Mouse (Mus musculus) hindbrain, embryonic 11.5 days (tissue): ENCODE results near the gene Erfe. TPM values are rescaled to one million over a fixed set of nuclear protein-coding genes. Genes with fewer than 3 reads are reported as not detected.

Source experiments
- ATAC-seq: fragments of 200-750 bp; cut with Nextera tagmentation; 2 replicates; pipeline ENCODE4 v1.8.0; 2017; ENCODE audit warnings: mild to moderate bottlenecking, moderate TSS enrichment, moderate library complexity; ENCODE audit not compliant: low FRiP score
- DNase-seq: peaks from one replicate; pipeline ENCODE4 v3.0.0-alpha.2; 2015; ENCODE audit warnings: low spot score
- H3K27ac ChIP-seq: fragments of 300-500 bp; sonication (generic); 2 replicates; pipeline ENCODE4 v1.5.1; 2014; ENCODE audit warnings: mild to moderate bottlenecking, low read depth, low read length
- H3K27me3 ChIP-seq: fragments of 300-500 bp; sonication (generic); 2 replicates; pipeline ENCODE4 v1.6.1; 2014; ENCODE audit warnings: mild to moderate bottlenecking, low read length, moderate library complexity, mixed read lengths; ENCODE audit not compliant: control insufficient read depth, insufficient read depth
- H3K36me3 ChIP-seq: fragments of 300-500 bp; sonication (generic); 2 replicates; pipeline ENCODE4 v1.6.1; 2014; ENCODE audit warnings: mild to moderate bottlenecking, low read length, moderate library complexity, mixed read lengths; ENCODE audit not compliant: control insufficient read depth, insufficient read depth
- H3K4me1 ChIP-seq: fragments of 300-500 bp; sonication (generic); replicated peaks from 2 replicates; pipeline ENCODE4 v1.6.1; 2014; ENCODE audit warnings: low read length, mixed read lengths; ENCODE audit not compliant: control insufficient read depth, insufficient read depth
- H3K4me2 ChIP-seq: fragments of 300-500 bp; sonication (generic); replicated peaks from 2 replicates; pipeline ENCODE4 v1.6.1; 2014; ENCODE audit warnings: mild to moderate bottlenecking, low read depth, low read length
- H3K4me3 ChIP-seq: fragments of 300-500 bp; sonication (generic); 2 replicates; pipeline ENCODE4 v1.5.1; 2014; ENCODE audit warnings: low read depth, low read length
- H3K9ac ChIP-seq: fragments of 300-500 bp; sonication (generic); 2 replicates; pipeline ENCODE4 v1.6.1; 2014; ENCODE audit warnings: low read depth, low read length
- H3K9me3 ChIP-seq: fragments of 300-500 bp; sonication (generic); 2 replicates; pipeline ENCODE4 v1.6.1; 2016; ENCODE audit warnings: low read length; ENCODE audit not compliant: control insufficient read depth
- WGBS: fragments of 180-500 bp; shearing (Covaris S2); extraction: QIAGEN DNeasy Blood & Tissue Kit; methylation state at CpG from one replicate; pipeline ENCODE4 v1.1.7; 2014; 5-methylcytosine and 5-hydroxymethylcytosine counted together
- polyA plus RNA-seq: library from polyadenylated mRNA; unstranded; fragments of >200 nt; fragmentation: Nextera tagmentation; extraction: Ambion mirVana; gene quantifications from 2 replicates; pipeline ENCODE4 v1.2.1, GENCODE M21; 2014

Gene Erfe
- polyA plus RNA-seq, 1 experiment from 2014 or later: 0.68 TPM

DNA sequence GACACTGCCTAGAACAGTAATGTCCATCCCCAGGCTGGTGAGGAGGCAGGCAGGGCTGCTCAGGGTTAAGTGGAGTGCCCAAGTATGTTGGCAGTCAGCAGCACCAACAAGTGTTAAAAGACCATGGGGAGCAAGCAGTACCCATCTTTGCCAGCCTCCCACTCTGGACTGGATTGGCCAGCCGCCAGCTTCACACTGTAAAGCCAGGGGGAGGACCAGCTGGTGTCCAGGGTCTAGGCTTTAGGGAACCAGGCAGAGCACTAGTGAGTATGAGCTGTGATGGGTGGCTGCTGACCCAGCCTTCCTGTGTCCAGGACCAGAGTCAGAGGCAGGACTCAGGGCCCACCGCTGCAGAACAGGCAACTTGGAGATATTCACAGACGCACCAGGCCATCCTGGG, 22.2 kb upstream of the Erfe start:
- Histone ChIP-seq H3K27me3 (peaks cover 40% of the 10 kb centered on the region), H3K9ac (no peak overlapping the region), H3K4me1 (peaks cover 10% of the 10 kb centered on the region), H3K4me2 (no peak overlapping the region), H3K4me3 (no peak overlapping the region), H3K9me3 (no peaks in the 10 kb centered on the region), H3K27ac (no peak overlapping the region), H3K36me3 (no peaks in the 10 kb centered on the region)
- ATAC-seq (no peak), DNase-seq (no peak)
- 77% methylated on average over 3 of the region's 3 CpGs for WGBS

DNA sequence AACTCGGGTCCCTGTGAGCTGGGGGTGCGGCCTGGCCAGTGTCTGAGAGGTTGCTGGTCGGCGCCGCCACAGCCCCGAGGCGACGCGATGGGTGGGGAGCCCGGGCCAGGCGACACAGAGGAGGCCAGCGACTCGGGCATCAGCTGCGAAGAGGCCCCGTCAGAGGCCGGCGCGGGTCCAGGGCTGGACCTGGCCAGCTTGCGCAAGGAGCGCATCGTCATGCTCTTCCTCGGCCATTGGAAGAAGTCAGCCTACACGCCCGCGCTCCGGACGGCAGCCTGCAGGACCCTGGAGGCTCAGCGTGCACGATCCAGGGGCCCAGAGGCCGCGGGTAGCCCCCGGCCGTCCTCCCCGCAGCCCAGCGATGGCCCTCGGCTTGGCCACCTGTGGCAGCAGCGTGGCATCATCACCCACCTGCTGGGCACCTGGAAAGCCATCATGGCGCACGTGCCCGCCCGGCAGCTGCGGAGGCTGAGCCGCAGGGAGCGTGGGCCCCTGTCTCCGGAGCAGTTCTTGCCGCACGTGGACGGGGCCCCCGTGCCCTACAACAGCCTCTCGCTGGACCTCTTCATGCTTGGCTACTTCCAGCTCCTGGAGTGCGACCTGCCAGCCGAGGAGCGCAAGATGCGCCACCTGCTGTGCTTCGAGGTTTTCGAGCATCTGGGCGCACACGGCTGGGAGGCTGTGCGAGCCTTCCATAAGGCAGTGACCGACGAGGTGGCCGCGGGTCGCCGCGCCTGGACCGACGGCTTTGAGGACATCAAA, 21.1 kb upstream of the Erfe start:
- no peak overlapping the region for H3K9ac ChIP-seq
- H3K27me3 ChIP-seq: peaks cover 40% of the 10 kb centered on the region
- peaks cover 10% of the 10 kb centered on the region for H3K4me1 ChIP-seq
- DNase-seq (peak; percentile 36), ATAC-seq (peak; percentile 48; the same call in 1 of the 2 replicates)
- no peaks in the 10 kb centered on the region for H3K9me3 ChIP-seq
- H3K27ac ChIP-seq: no peak overlapping the region
- H3K36me3 ChIP-seq: no peaks in the 10 kb centered on the region
- 4% methylated on average over 66 of the region's 68 CpGs for WGBS
- peak overlapping the region; percentile 26 for H3K4me3 ChIP-seq
- peak overlapping the region; percentile 53 for H3K4me2 ChIP-seq

DNA sequence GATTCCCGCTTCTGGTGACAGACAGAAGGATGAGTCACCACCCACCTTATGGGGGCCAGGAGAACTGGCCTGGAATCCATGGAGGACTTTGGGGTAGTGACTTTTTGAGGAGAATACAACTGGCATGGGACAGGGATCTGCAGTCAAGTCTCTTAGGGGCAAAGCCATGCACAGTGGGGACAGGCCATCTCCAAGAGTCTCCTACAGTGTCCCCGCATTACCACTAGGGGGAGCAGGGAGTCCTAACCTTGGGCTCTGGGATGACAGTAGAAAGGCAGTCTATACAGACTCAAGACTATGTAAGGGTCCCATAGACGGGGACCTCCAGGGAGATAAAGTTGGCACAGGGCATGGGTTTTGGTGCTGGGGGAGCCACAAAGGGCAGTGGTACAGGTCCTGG, 19.3 kb upstream of the Erfe start:
- WGBS: 32% methylated on average over 3 of the region's 3 CpGs
- no peak overlapping the region for H3K4me3 ChIP-seq

DNA sequence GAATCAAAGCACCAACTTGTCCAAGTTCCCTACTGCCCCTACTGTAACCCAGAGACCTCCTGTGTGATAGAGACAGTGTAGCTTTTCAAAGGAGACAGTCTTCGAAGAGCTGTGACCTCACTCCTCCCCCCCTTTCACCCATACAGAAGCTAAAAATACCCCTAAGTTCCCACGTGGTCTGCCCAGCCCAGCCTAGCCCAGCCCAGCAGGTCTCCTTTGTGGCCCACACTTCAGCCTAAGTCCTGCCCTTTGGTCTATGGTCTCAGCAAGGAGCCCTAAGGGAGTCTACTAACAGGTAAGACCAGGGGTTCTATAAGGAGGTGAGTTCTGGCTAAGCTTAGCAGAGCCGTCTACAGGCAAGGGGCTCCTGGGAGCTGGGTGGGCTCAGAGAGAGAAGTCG, 15.4 kb upstream of the Erfe start, which contains the start of gene Klhl30:
Gene Klhl30, plus strand, starts transcription at position 176 of the 400 bp plus-strand sequence.
- ATAC-seq (no peak), DNase-seq (no peak)
- Histone ChIP-seq H3K4me2 (no peak within 1 kb of the TSS), H3K4me1 (no peaks in the 10 kb centered on the region), H3K9ac (no peak within 1 kb of the TSS), H3K36me3 (no peaks in the 10 kb centered on the region), H3K4me3 (no peak within 1 kb of the TSS), H3K27ac (no peak within 1 kb of the TSS), H3K9me3 (no peaks in the 10 kb centered on the region), H3K27me3 (peaks cover 10% of the 10 kb centered on the region)
- WGBS: 66% methylated on average over 4 of the region's 4 CpGs

More for the DNA sequence above, 19.3 kb upstream of the Erfe start:
- Histone ChIP-seq H3K9me3 (no peaks in the 10 kb centered on the region), H3K36me3 (no peaks in the 10 kb centered on the region), H3K4me1 (peaks cover 10% of the 10 kb centered on the region), H3K27me3 (peaks cover 40% of the 10 kb centered on the region), H3K27ac (no peak overlapping the region), H3K9ac (no peak overlapping the region), H3K4me2 (no peak overlapping the region)
- ATAC-seq (peak; percentile 49; the same call in 1 of the 2 replicates), DNase-seq (peak; percentile 83)

DNA sequence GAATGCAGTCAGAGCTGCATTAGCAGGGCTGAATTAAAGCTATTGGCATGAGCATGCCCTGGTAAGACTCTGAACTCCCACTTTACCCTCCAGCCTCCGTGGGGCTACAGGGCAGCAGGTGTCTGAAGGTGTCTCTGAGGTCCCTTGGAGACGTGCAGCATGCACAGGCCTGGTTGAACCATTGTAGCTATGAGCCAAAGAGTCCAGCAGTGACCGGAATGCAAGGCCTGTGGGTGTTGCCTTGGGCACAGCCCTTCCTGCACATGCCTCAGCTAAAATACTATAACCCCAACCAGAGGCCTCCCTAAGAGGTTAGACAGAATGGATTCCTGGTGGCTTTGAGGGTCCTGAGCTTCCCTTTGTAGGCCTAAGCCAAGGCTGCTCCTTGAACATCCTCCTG, 15.0 kb upstream of the Erfe start:
- Histone ChIP-seq H3K4me3 (no peak overlapping the region), H3K4me2 (no peak overlapping the region), H3K27ac (no peak overlapping the region), H3K9ac (no peak overlapping the region), H3K27me3 (peaks cover 6% of the 10 kb centered on the region), H3K4me1 (no peaks in the 10 kb centered on the region), H3K36me3 (no peaks in the 10 kb centered on the region), H3K9me3 (no peaks in the 10 kb centered on the region)
- DNase-seq (no peak), ATAC-seq (no peak)
- WGBS: 84% methylated on average over 3 of the region's 3 CpGs

DNA sequence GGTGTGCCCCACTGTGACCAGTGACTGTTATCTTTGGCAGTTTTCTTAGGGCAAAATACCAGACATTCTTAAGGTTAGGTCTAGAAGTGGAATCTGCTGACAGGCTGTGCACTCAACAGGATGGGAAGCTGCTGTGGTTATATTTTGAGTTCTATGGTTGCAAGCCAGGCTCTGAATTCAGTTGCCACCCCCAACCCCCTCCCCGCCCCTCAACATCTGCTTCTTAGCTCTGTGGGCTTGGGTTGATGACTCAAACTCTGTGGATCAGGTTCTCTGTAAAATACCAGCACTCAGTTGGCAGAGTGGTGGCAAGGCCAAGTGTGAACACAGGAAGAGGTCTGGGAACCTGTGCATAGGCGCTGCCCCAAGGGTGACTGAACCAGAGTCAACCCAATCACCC, 14.0 kb upstream of the Erfe start:
- 87% methylated on average over 2 of the region's 2 CpGs for WGBS
- Histone ChIP-seq H3K4me1 (no peaks in the 10 kb centered on the region), H3K4me2 (no peak overlapping the region), H3K9ac (no peak overlapping the region), H3K4me3 (no peak overlapping the region), H3K27ac (no peak overlapping the region), H3K9me3 (no peaks in the 10 kb centered on the region), H3K36me3 (no peaks in the 10 kb centered on the region), H3K27me3 (no peaks in the 10 kb centered on the region)
- DNase-seq: no peak
- ATAC-seq: no peak

DNA sequence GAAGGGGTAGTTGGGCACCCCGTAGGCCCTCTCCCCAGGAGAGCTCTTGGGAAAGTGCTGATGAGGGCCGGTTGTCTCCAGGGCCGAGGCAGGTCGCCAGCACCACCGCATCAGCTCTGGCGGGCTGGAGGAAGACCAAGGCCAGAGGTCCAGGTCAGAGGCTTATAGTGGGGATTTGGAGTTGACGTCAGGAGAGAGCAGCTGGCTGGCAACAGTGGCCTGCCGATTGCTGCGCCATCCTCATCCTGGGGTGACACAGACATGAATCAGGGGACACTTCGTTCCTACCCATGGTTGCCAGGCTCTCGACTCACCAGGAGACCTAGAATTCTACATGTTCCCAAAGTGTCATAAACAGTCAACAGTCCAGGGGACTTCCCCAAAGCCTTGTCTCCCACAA, 10.1 kb upstream of the Erfe start:
- Histone ChIP-seq H3K27ac (no peak overlapping the region), H3K4me2 (no peak overlapping the region), H3K9me3 (no peaks in the 10 kb centered on the region), H3K27me3 (no peaks in the 10 kb centered on the region), H3K4me1 (no peaks in the 10 kb centered on the region), H3K36me3 (no peaks in the 10 kb centered on the region), H3K4me3 (no peak overlapping the region), H3K9ac (no peak overlapping the region)
- ATAC-seq: no peak
- no peak for DNase-seq
- WGBS: 84% methylated on average over 11 of the region's 11 CpGs

DNA sequence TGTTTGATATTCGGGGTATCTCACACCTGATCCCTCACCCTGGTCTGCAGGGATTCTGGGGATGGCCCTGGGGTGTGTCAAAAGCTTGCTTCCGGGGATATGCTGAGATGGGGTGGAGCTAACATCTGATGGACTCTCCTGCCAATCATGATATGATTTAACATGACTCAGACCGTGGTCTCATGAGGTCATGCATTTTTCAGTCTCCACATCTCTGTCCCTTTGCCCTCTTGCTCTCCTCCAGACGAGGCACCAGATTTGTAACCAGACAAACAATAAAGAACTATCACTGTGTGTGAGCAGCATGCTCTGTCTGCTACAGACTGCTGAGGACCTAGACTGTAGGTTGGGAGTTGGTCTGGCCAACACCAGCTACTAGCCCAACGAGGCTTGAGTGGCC, 4.1 kb upstream of the Erfe start:
- Histone ChIP-seq H3K9me3 (no peaks in the 10 kb centered on the region; the same call in 1 of the 2 replicates), H3K4me1 (no peaks in the 10 kb centered on the region), H3K27ac (no peak overlapping the region), H3K4me3 (no peak overlapping the region), H3K9ac (no peak overlapping the region), H3K27me3 (peaks cover 7% of the 10 kb centered on the region), H3K36me3 (no peaks in the 10 kb centered on the region), H3K4me2 (no peak overlapping the region)
- WGBS: 79% methylated on average over 5 of the region's 5 CpGs
- no peak for ATAC-seq
- DNase-seq: no peak
